Mouse (Mus musculus): ENCODE results near the gene Avpi1. TPM values are rescaled to one million over a fixed set of nuclear protein-coding genes. Genes with fewer than 3 reads are reported as not detected.
"Not testable (repeated sequence)": the region's sequence is repeated elsewhere in the genome, so short reads cannot be mapped to it uniquely, and the experiment has no call there.

Gene Avpi1
- polyA plus RNA-seq, 1 experiment from 2014 or later: 64.4 TPM

DNA sequence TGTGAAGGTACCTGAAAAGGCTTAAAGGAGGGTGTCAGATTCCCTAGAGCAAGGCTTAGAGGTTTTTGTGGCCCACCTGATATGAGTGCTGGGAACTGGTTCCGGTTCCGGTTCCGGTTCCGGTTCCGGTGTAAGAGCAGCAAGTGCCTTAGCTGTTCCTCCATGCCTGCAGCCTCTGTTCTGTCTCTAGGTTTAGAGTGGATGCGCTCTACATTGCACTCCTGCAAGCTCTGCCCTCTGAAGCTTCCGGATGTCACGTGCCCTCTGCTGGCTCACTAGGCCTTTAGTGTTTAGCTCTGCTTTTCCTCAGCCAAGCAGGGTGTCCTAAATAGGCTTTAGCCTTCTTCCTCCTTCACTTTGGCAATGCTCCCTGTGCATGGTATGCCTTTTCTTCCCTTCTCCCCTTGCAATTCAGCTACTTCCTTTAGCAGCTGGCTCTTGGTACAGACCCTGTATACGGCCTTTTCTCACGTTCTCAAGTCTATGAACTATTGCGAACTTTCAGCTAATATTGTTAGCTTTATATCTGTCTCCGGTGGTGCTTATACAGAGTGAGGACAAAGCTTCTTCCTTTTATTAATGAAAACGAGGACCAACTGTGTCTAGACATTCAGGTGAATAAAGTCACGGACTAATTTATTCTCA is 39.6 kb downstream of the Avpi1 start:
- 21% methylated on average over 14 of the region's 14 CpGs for WGBS
- peaks cover 28% of the 10 kb centered on the region for H3K4me1 ChIP-seq
- H3K4me3 ChIP-seq: peak overlapping the region; percentile 93
- no peaks in the 10 kb centered on the region for H3K27me3 ChIP-seq
- peak overlapping the region; percentile 90 for H3K27ac ChIP-seq
- no peak for ATAC-seq (ENCODE audit: borderline replicate concordance, extremely low read depth, low FRiP score, low TSS enrichment)
- no peaks in the 10 kb centered on the region for H3K9me3 ChIP-seq
- no peak overlapping the region for H3K9ac ChIP-seq
- peak overlapping the region; percentile 65 for H3K4me2 ChIP-seq
- peaks cover 6% of the 10 kb centered on the region for H3K36me3 ChIP-seq

DNA sequence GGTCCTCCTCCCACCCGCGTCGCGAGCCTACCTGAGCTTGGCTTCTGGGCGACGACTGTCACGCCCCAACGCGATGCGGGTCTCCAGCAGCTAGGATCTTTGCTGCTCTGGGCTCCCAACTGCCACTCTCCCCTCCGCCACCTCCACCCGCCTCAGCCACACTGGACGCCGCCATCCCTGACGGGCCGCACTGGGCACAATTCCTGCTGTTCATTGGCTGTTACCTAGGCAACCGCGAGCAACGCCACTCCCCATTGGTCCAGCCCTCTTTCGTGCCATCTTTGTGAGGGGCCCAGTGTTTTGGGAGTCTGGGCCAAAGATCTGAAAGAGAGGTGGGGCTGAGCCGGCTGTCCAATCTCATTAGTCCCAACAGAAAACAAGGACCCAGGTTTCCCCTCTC is 42.7 kb downstream of the Avpi1 start, which contains the start of gene Morn4:
Gene Morn4 (minus strand): TSS at position 192 of the 400 bp plus-strand sequence.
- H3K4me1 ChIP-seq: peaks cover 17% of the 10 kb centered on the region
- H3K4me3 ChIP-seq: peak within 1 kb of the TSS; percentile 62
- H3K4me2 ChIP-seq: peak within 1 kb of the TSS; percentile 77
- no peaks in the 10 kb centered on the region for H3K36me3 ChIP-seq
- no peak within 1 kb of the TSS; the same call in 1 of the 2 replicates for H3K27ac ChIP-seq
- under 1% methylated on average over 21 of the region's 21 CpGs for WGBS
- no peaks in the 10 kb centered on the region for H3K27me3 ChIP-seq
- H3K9me3 ChIP-seq: no peaks in the 10 kb centered on the region
- peak within 1 kb of the TSS; percentile 57 for H3K9ac ChIP-seq
- ATAC-seq (ENCODE audit: borderline replicate concordance, extremely low read depth, low FRiP score, low TSS enrichment): peak; percentile 70; the same call in 1 of the 2 replicates

DNA sequence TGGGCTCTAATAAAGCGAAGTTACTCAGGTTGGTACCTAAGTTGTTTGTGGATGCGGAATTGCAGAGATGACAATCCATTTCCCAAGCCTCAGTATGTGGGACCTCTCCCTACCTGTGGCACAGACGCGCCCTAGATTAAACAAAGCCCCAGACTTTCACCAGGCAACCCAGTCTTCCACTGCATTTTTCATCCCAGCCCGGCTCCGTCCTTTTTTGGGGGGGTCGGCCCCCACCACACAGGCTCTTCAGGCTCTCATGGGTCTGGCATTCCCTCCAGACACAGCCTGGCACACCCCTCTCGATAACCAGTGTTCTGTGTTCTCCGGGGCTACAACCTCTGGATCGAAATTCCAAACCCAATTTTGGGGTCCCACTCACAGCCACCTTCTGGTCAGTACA is 43.2 kb downstream of the Avpi1 start:
- peak overlapping the region; percentile 77 for H3K4me2 ChIP-seq
- no peaks in the 10 kb centered on the region for H3K27me3 ChIP-seq
- H3K9me3 ChIP-seq: no peaks in the 10 kb centered on the region
- peaks cover 14% of the 10 kb centered on the region for H3K4me1 ChIP-seq
- ATAC-seq (ENCODE audit: borderline replicate concordance, extremely low read depth, low FRiP score, low TSS enrichment): no peak
- WGBS: 6% methylated on average over 10 of the region's 10 CpGs
- H3K27ac ChIP-seq: no peak overlapping the region; the same call in 1 of the 2 replicates
- H3K36me3 ChIP-seq: no peaks in the 10 kb centered on the region
- peak overlapping the region; percentile 62 for H3K4me3 ChIP-seq
- peak overlapping the region; percentile 57 for H3K9ac ChIP-seq

DNA sequence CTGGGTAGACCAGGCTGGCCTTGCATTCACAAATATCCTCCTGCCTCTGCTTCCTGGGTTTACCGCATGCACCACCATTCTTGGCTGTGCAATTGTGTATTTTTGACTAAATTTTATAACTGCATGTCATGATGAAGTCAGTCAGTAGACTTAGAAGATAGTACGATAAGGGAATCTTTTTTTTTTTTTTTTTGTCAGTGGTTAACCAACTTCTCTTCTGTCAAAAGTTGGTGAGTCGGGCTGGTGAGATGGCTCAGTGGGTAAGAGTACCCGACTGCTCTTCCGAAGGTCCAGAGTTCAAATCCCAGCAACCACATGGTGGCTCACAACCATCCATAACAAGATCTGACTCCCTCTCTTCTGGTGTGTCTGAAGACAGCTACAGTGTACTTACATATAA is 47.2 kb downstream of the Avpi1 start:
- not testable (repeated sequence) for H3K9ac ChIP-seq; H3K4me3 ChIP-seq; H3K9me3 ChIP-seq; H3K27me3 ChIP-seq; H3K4me1 ChIP-seq; H3K27ac ChIP-seq; H3K4me2 ChIP-seq; H3K36me3 ChIP-seq; ATAC-seq (ENCODE audit: borderline replicate concordance, extremely low read depth, low FRiP score, low TSS enrichment)
- 91% methylated on average over 5 of the region's 5 CpGs for WGBS

DNA sequence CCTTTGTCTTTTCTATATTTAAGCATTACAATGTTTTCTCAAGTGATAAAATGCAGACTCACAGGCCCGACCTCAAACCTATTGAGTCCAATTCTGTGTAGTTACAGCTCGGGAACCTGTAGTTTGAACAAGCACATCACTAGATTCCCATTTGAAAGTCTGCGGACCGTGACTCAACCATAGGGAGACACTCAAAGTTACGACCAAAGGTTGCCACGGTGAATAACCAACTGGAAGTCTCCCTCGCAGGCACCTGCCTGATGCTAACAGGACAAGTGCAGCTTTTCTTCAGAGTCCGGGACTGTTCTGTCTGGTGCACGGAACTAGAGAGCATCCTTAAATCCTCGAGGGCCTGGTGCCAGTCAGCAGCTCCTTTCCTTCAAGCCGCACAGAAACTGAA is 48.4 kb downstream of the Avpi1 start:
- Histone ChIP-seq H3K27ac (no peak overlapping the region), H3K4me2 (no peak overlapping the region), H3K36me3 (0 out of 2 replicates have a peak, but pooled peaks cover 7% of the 10 kb centered on the region), H3K4me3 (no peak overlapping the region), H3K4me1 (peaks cover under 1% of the 10 kb centered on the region), H3K9ac (no peak overlapping the region), H3K27me3 (no peaks in the 10 kb centered on the region), H3K9me3 (no peaks in the 10 kb centered on the region)
- no peak for ATAC-seq (ENCODE audit: borderline replicate concordance, extremely low read depth, low FRiP score, low TSS enrichment)
- 82% methylated on average over 11 of the region's 11 CpGs for WGBS

DNA sequence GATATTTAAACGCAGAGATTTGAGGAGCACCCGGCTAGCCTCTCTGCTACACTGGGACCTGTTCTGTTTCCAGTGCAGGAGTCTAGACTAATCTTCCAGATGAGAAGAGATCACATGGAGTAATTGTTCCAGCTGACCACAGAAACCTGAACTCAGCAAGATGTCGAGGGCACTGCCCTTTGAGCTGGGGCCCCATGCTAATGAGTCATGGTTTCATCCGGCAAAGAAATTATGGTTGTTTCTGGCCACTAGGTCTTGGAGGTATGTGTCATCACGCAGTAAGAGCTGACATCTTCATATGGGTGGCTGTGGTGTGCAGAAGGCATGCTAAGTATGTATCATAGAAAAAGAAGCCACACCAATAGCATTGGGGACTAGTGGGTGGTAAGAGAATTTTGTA is 48.9 kb downstream of the Avpi1 start:
- H3K9me3 ChIP-seq: no peaks in the 10 kb centered on the region
- H3K4me3 ChIP-seq: no peak overlapping the region
- no peaks in the 10 kb centered on the region for H3K27me3 ChIP-seq
- H3K9ac ChIP-seq: no peak overlapping the region
- H3K4me2 ChIP-seq: no peak overlapping the region
- 70% methylated on average over 5 of the region's 5 CpGs for WGBS
- H3K36me3 ChIP-seq: 0 out of 2 replicates have a peak, but pooled peaks cover 7% of the 10 kb centered on the region
- no peak for ATAC-seq (ENCODE audit: borderline replicate concordance, extremely low read depth, low FRiP score, low TSS enrichment)
- no peaks in the 10 kb centered on the region for H3K4me1 ChIP-seq
- no peak overlapping the region for H3K27ac ChIP-seq

DNA sequence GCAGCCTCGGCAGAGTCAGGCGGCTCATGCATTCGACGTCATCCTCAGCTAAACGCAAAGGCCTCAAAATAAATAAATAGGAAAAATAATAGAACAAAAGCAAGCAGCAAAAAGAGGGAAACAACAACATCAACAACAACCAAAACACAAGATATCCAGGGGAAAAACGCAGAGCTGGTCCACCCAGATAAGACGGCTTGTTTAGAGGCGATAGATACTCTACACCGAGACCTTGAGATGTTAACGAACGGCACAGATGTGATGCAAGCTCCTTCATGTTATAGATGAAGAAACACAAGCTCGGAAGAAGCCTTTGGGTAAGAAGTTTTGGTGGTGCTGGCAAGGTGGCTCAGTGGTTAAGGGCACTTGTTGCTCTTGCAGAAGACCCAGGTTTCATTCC is 49.9 kb downstream of the Avpi1 start:
- Histone ChIP-seq H3K4me1 (no peaks in the 10 kb centered on the region), H3K9ac (no peak overlapping the region), H3K4me2 (no peak overlapping the region), H3K4me3 (no peak overlapping the region), H3K27ac (no peak overlapping the region), H3K27me3 (no peaks in the 10 kb centered on the region), H3K9me3 (no peaks in the 10 kb centered on the region), H3K36me3 (0 out of 2 replicates have a peak, but pooled peaks cover 7% of the 10 kb centered on the region)
- no peak for ATAC-seq (ENCODE audit: borderline replicate concordance, extremely low read depth, low FRiP score, low TSS enrichment)
- WGBS: 93% methylated on average over 12 of the region's 12 CpGs

DNA sequence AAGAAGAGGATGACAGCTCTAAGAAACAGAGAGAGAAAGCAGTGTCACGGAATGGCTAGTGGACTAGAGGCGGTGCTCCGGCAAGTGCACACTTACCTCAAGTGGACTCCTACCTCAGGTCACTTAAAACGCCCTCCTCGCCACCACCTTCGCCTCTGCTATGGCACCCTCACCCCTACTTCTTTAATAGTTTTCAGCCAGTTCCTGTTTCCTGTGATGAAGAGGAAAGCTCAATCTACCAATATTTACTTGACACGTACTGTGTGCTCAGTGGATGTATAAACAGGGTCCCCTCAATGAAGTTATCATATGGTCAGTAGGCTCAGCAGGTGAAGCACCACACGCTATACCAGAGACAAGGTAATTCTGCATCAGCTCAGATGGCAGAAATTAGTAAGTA is 50.3 kb downstream of the Avpi1 start:
- Histone ChIP-seq H3K27ac (no peak overlapping the region), H3K4me2 (no peak overlapping the region), H3K9ac (no peak overlapping the region), H3K4me3 (no peak overlapping the region), H3K27me3 (no peaks in the 10 kb centered on the region), H3K4me1 (no peaks in the 10 kb centered on the region), H3K9me3 (no peaks in the 10 kb centered on the region), H3K36me3 (0 out of 2 replicates have a peak, but pooled peaks cover 7% of the 10 kb centered on the region)
- 91% methylated on average over 8 of the region's 8 CpGs for WGBS
- ATAC-seq (ENCODE audit: borderline replicate concordance, extremely low read depth, low FRiP score, low TSS enrichment): no peak

DNA sequence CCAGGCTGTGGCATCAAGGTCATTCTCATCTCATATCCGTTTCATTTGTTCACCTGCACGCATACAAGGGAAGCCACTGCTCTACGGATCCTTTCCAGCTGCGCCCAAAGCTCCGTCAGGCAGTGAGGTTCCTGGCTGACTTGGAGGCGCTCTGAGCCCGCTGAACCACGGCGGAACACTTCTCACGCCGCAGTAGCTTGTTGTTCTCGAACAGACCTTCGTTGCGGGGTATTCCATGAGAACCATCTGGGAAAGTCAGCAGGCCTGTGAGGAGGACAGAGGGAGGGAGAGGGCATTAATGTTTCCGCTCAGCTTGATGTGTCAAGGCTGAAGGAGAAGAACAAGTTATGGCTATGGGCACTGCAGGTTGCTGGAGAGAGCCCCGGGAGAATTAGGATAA is 52.9 kb downstream of the Avpi1 start:
- H3K4me3 ChIP-seq: no peak overlapping the region
- no peak for ATAC-seq (ENCODE audit: borderline replicate concordance, extremely low read depth, low FRiP score, low TSS enrichment)
- WGBS: 90% methylated on average over 16 of the region's 16 CpGs

DNA sequence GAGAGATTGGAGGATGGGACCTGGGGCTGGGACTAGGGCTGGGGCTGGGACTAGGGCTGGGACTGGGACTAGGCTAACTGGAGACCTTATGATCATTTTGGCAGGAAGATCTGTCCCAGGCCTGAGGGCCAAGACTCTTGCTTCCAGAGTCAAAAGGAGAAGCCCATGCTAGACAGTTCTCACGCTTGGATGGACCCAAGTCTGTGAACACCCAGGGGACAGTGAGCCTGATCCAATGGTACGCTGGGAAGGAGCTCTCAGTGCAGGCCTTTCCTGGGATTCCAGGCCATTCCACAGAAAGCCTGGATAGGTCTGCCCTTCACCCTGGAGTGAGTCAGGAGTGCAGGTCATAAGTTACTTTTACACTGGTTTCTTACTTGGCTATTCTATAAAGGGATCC is 53.8 kb downstream of the Avpi1 start:
- no peak for ATAC-seq (ENCODE audit: borderline replicate concordance, extremely low read depth, low FRiP score, low TSS enrichment)
- Histone ChIP-seq H3K36me3 (0 out of 2 replicates have a peak, but pooled peaks cover 7% of the 10 kb centered on the region), H3K27ac (no peak overlapping the region), H3K4me3 (no peak overlapping the region), H3K27me3 (no peaks in the 10 kb centered on the region), H3K9ac (no peak overlapping the region), H3K4me2 (no peak overlapping the region), H3K4me1 (no peaks in the 10 kb centered on the region), H3K9me3 (no peaks in the 10 kb centered on the region)
- 83% methylated on average over 2 of the region's 2 CpGs for WGBS

More for the DNA sequence above, 52.9 kb downstream of the Avpi1 start:
- H3K27me3 ChIP-seq: no peaks in the 10 kb centered on the region
- H3K4me2 ChIP-seq: no peak overlapping the region
- H3K9ac ChIP-seq: no peak overlapping the region
- H3K36me3 ChIP-seq: 0 out of 2 replicates have a peak, but pooled peaks cover 7% of the 10 kb centered on the region
- H3K4me1 ChIP-seq: no peaks in the 10 kb centered on the region
- no peaks in the 10 kb centered on the region for H3K9me3 ChIP-seq
- H3K27ac ChIP-seq: no peak overlapping the region
